ENCODE assay signal across 8 mouse cellular contexts in genomic region chrX:77511994-77512485, GRCm38 (mm10). TPM values are rescaled to one million over a fixed set of nuclear protein-coding genes. Genes with fewer than 3 reads are reported as not detected.
DNase-seq lines count a peak whose midpoint lies in the region; ATAC-seq and TF ChIP-seq lines count a peak whose summit lies in the region.

No protein-coding gene starts in this region.

- peak overlapping the region; percentile 89 for H3K9ac ChIP-seq in heart, embryonic 12.5 days
- H3K9ac ChIP-seq in liver, embryonic 13.5 days = peak overlapping the region; percentile 80

- no peaks in the 10 kb centered on the region for H3K27me3 ChIP-seq in heart, embryonic 12.5 days (replicated peaks)
- no peaks in the 10 kb centered on the region for H3K27me3 ChIP-seq in C2C12 (ENCODE audit: control insufficient read depth, insufficient read depth, insufficient read length)
- no peaks in the 10 kb centered on the region for H3K27me3 ChIP-seq in forebrain, embryonic 10.5 days (ENCODE audit: poor library complexity, severe bottlenecking)
- no peaks in the 10 kb centered on the region for H3K27me3 ChIP-seq in liver, embryonic 13.5 days

- no peak for TF ChIP-seq CTCF in C2C12 (IDR thresholded peaks at IDR 0.05; ENCODE audit: control insufficient read depth, insufficient read depth, insufficient read length)

- peaks cover 60% of the 10 kb centered on the region for H3K79me2 ChIP-seq in C2C12 (ENCODE audit: control insufficient read depth, insufficient read depth)

- intact Hi-C loops in left cerebral cortex, postnatal 10 days (cut with DNase I) = loop anchor here (2.0 to 5.0 kb wide), 2 partner anchors 127 to 720 kb away; no protein-coding TSS in a partner anchor

- DNase-seq in heart, adult 11 months = no peak
- no peak for DNase-seq in forebrain, embryonic 10.5 days (ENCODE audit: extremely low spot score, low spot score)
- no peak for DNase-seq in liver, embryonic 13.5 days
- DNase-seq in left cerebral cortex, postnatal 10 days (ENCODE audit: extremely low spot score in 1 of 2, low spot score in 2 of 2) = no peak
- DNase-seq in adrenal gland, postnatal 25 days = no peak
- DNase-seq in frontal cortex, adult 2 months (ENCODE audit: extremely low spot score in 1 of 2, low spot score in 1 of 2) = no peak

- 9% methylated on average over 12 of the region's 12 CpGs for WGBS in heart, embryonic 12.5 days
- 14% methylated on average over 12 of the region's 12 CpGs for WGBS in forebrain, embryonic 10.5 days
- WGBS in liver, embryonic 13.5 days (ENCODE audit: insufficient replicate concordance) = 14% methylated on average over 12 of the region's 12 CpGs

- no peak for ATAC-seq in heart, embryonic 12.5 days (ENCODE audit: insufficient number of reproducible peaks, low FRiP score)
- no peak for ATAC-seq in liver, embryonic 13.5 days (ENCODE audit: low read depth)

- peaks cover 55% of the 10 kb centered on the region for H3K79me3 ChIP-seq in C2C12 (ENCODE audit: low read depth)

- H3K4me3 ChIP-seq in heart, embryonic 12.5 days = peak overlapping the region; percentile 87
- H3K4me3 ChIP-seq in C2C12 (ENCODE audit: insufficient read depth, poor library complexity, severe bottlenecking) = peak overlapping the region; percentile 50
- H3K4me3 ChIP-seq in forebrain, embryonic 10.5 days = peak overlapping the region; percentile 67
- peak overlapping the region; percentile 73 for H3K4me3 ChIP-seq in liver, embryonic 13.5 days (replicated peaks)

- H3K27ac ChIP-seq in heart, embryonic 12.5 days (ENCODE audit: poor library complexity, severe bottlenecking) = peak overlapping the region; percentile 97
- H3K27ac ChIP-seq in forebrain, embryonic 10.5 days = peak overlapping the region; percentile 96
- H3K27ac ChIP-seq in liver, embryonic 13.5 days = 0 out of 2 replicates have a peak overlapping the region, but pooled peaks have one; percentile 77

- H3K4me1 ChIP-seq in heart, embryonic 12.5 days (replicated peaks) = peaks cover 18% of the 10 kb centered on the region
- H3K4me1 ChIP-seq in forebrain, embryonic 10.5 days = peaks cover 39% of the 10 kb centered on the region
- peaks cover 35% of the 10 kb centered on the region for H3K4me1 ChIP-seq in liver, embryonic 13.5 days (replicated peaks)

- H3K36me3 ChIP-seq in heart, embryonic 12.5 days = no peaks in the 10 kb centered on the region
- H3K36me3 ChIP-seq in C2C12 (ENCODE audit: control insufficient read depth, insufficient read depth) = no peaks in the 10 kb centered on the region
- H3K36me3 ChIP-seq in forebrain, embryonic 10.5 days (replicated peaks) = no peaks in the 10 kb centered on the region
- H3K36me3 ChIP-seq in liver, embryonic 13.5 days = no peaks in the 10 kb centered on the region

- H3K4me2 ChIP-seq in heart, embryonic 12.5 days = peak overlapping the region; percentile 70
- H3K4me2 ChIP-seq in liver, embryonic 13.5 days = peak overlapping the region; percentile 75

- H3K9me3 ChIP-seq in heart, embryonic 12.5 days (replicated peaks) = 0 out of 2 replicates have a peak, but pooled peaks cover 6% of the 10 kb centered on the region
- peaks cover 6% of the 10 kb centered on the region; the same call in 1 of the 2 replicates for H3K9me3 ChIP-seq in forebrain, embryonic 10.5 days
- H3K9me3 ChIP-seq in liver, embryonic 13.5 days (replicated peaks) = no peaks in the 10 kb centered on the region

- peak overlapping the region; percentile 82 for H3ac ChIP-seq in C2C12 (ENCODE audit: control insufficient read depth, insufficient read length, low read depth)

TF ChIP-seq in C2C12, 6 proteins besides CTCF, POLR2A, EP300 and RAD21:
- no peak for TF ChIP-seq MYOG (IDR thresholded peaks at IDR 0.05; ENCODE audit: control insufficient read depth, extremely low read depth, insufficient read length)
TF ChIP-seq in C2C12: peak in this region for 0.

RNA-seq across cellular contexts. Expression of gene Tbl1x, which starts 1.2 kb away (rescaled TPM):
- polyA plus RNA-seq in heart, embryonic 12.5 days (2016; fragmentation: Nextera tagmentation; extraction: Ambion mirVana) = 63.4 and 63.6 TPM in 2 replicates
- 33.9 TPM for polyA plus RNA-seq in C2C12 (2012; fragmentation: generic; extraction: Trizol)
- 71.4 and 76.7 TPM in 2 replicates for polyA plus RNA-seq in forebrain, embryonic 10.5 days (2016; fragmentation: Nextera tagmentation; extraction: Ambion mirVana)
- 20.3 and 22.9 TPM in 2 replicates for polyA plus RNA-seq in liver, embryonic 13.5 days (2015; fragmentation: Nextera tagmentation; extraction: Ambion mirVana)
- 10 to 100 TPM; 53.0 to 55.7 TPM for total RNA-seq in left cerebral cortex, postnatal 10 days (2021)
- total RNA-seq in adrenal gland, postnatal 25 days (2021) = 73.2 and 81.4 TPM in 2 replicates
- 37.2 and 40.4 TPM in 2 replicates for polyA plus RNA-seq in frontal cortex, adult 2 months (2012; rRNA removed)
